Mouse (Mus musculus) midbrain, embryonic 10.5 days (tissue): ENCODE results near the gene Tmc4. TPM values are rescaled to one million over a fixed set of nuclear protein-coding genes. Genes with fewer than 3 reads are reported as not detected.

ENCODE experiments used
- DNase-seq: peaks from one replicate; pipeline ENCODE4 v3.0.0-alpha.2; 2017; ENCODE audit warnings: low spot score
- H3K27ac ChIP-seq: fragments of 300-500 bp; sonication (generic); replicated peaks from 2 replicates; pipeline ENCODE4 v1.5.1; 2016; ENCODE audit warnings: mild to moderate bottlenecking
- H3K27me3 ChIP-seq: fragments of 300-500 bp; sonication (generic); 2 replicates; pipeline ENCODE4 v1.6.1; 2016; ENCODE audit warnings: low read depth, mild to moderate bottlenecking; ENCODE audit not compliant: poor library complexity, severe bottlenecking
- H3K36me3 ChIP-seq: fragments of 300-500 bp; sonication (generic); 2 replicates; pipeline ENCODE4 v1.6.1; 2016; ENCODE audit warnings: mild to moderate bottlenecking, moderate library complexity
- H3K4me1 ChIP-seq: fragments of 300-500 bp; sonication (generic); 2 replicates; pipeline ENCODE4 v1.6.1; 2016
- H3K4me3 ChIP-seq: fragments of 300-500 bp; sonication (generic); 2 replicates; pipeline ENCODE4 v1.5.1; 2016; ENCODE audit warnings: mild to moderate bottlenecking, moderate library complexity
- H3K9me3 ChIP-seq: fragments of 300-500 bp; sonication (generic); replicated peaks from 2 replicates; pipeline ENCODE4 v1.6.1; 2016; ENCODE audit warnings: mild to moderate bottlenecking
- WGBS: fragments of 180-500 bp; shearing (Covaris S2); methylation state at CpG from one replicate; pipeline ENCODE4 v1.1.7; 2016; 5-methylcytosine and 5-hydroxymethylcytosine counted together
- microRNA-seq: library from miRNA; unstranded; fragments of <30 nt; microRNA quantifications from one replicate; pipeline ENCODE4, GENCODE M21; 2017
- polyA plus RNA-seq: library from polyadenylated mRNA; unstranded; fragments of >200 nt; fragmentation: Nextera tagmentation; extraction: Ambion mirVana; gene quantifications from 2 replicates; pipeline ENCODE4 v1.2.1, GENCODE M21; 2016

Gene Tmc4
- polyA plus RNA-seq, 1 experiment from 2014 or later = 3.1 TPM

- H3K27me3 ChIP-seq = no peaks in the 10 kb centered on the region
Measured at GRCm38 (mm10) chr7:3616057-3616388, 61.3 kb downstream of the Tmc4 start, which contains the start of gene Oscar. Oscar (minus strand) TSS chr7:3616157.

More at GRCm38 (mm10) chr7:3616057-3616388, 61.3 kb downstream of the Tmc4 start, which contains the start of gene Oscar:
- no peaks in the 10 kb centered on the region for H3K9me3 ChIP-seq
- H3K4me3 ChIP-seq = peak within 1 kb of the TSS; percentile 87
- H3K4me1 ChIP-seq = peaks cover 6% of the 10 kb centered on the region
- H3K36me3 ChIP-seq = peaks cover 21% of the 10 kb centered on the region
- DNase-seq = no peak
- H3K27ac ChIP-seq = no peak within 1 kb of the TSS
- WGBS = 82% methylated on average over 4 of the region's 4 CpGs

Small RNAs within 50 kb of the gene (microRNA-seq; reads per million reads assigned to microRNA genes)
- gene Mir3572 = 3.3 reads per million, percentile 4 among the genes with 10 or more reads in this experiment

Other genes with a start within 250 kb of the Tmc4 start
- gene Tarm1, start 174.9 kb downstream of the Tmc4 start, polyA plus RNA-seq = not detected in 2 replicates
- gene Oscar, start 61.4 kb downstream of the Tmc4 start, polyA plus RNA-seq = not detected in 2 replicates
- 372 and 423 TPM in 2 replicates for gene Ndufa3, start 60.2 kb downstream of the Tmc4 start, polyA plus RNA-seq
- gene Tfpt, start 47.6 kb downstream of the Tmc4 start, polyA plus RNA-seq = 30.3 and 30.8 TPM in 2 replicates
- gene Prpf31, start 47.6 kb downstream of the Tmc4 start, polyA plus RNA-seq = 174 and 180 TPM in 2 replicates
- gene Cnot3, start 32.3 kb downstream of the Tmc4 start, polyA plus RNA-seq = 75.2 and 82.7 TPM in 2 replicates
- gene Leng1, start 11.7 kb downstream of the Tmc4 start, polyA plus RNA-seq = 18.0 and 19.8 TPM in 2 replicates
- gene Tsen34, start 15.3 kb upstream of the Tmc4 start, polyA plus RNA-seq = 251 and 266 TPM in 2 replicates
- gene Mboat7, start 16.0 kb upstream of the Tmc4 start, polyA plus RNA-seq = 30.6 and 32.5 TPM in 2 replicates
- gene Rps9, start 26.4 kb upstream of the Tmc4 start, polyA plus RNA-seq = 1,174 and 1,339 TPM in 2 replicates
- gene Pirb, start 42.8 kb upstream of the Tmc4 start, polyA plus RNA-seq = 0.12 and 0.25 TPM in 2 replicates
- not detected in 2 replicates for gene Gm15448, start 148.1 kb upstream of the Tmc4 start, polyA plus RNA-seq
- gene Pira2, start 167.5 kb upstream of the Tmc4 start, polyA plus RNA-seq = 0.07 TPM in 1 of 2 replicates, not detected in the other
- not detected in 2 replicates for gene Gm14548, start 220.6 kb upstream of the Tmc4 start, polyA plus RNA-seq
- not detected in 2 replicates for gene Lilra6, start 237.9 kb upstream of the Tmc4 start, polyA plus RNA-seq